Mouse (Mus musculus) forebrain, embryonic 16.5 days (tissue): ENCODE data around the gene Wdr89. TPM values are rescaled to one million over a fixed set of nuclear protein-coding genes. Genes with fewer than 3 reads are reported as not detected.

ENCODE experiments used
- ATAC-seq: fragments of 200-750 bp; cut with Nextera tagmentation; 2 replicates; pipeline ENCODE4 v1.8.0; 2017; ENCODE audit warnings: mild to moderate bottlenecking, moderate library complexity
- H3K27ac ChIP-seq: fragments of 300-500 bp; sonication (generic); 2 replicates; pipeline ENCODE4 v1.5.1; 2014; ENCODE audit warnings: low read length, control low read depth
- H3K27me3 ChIP-seq: fragments of 300-500 bp; sonication (generic); replicated peaks from 2 replicates; pipeline ENCODE4 v1.6.1; 2014; ENCODE audit warnings: low read length; ENCODE audit not compliant: control insufficient read depth, insufficient read depth
- H3K36me3 ChIP-seq: fragments of 300-500 bp; sonication (generic); 2 replicates; pipeline ENCODE4 v1.6.1; 2014; ENCODE audit not compliant: control insufficient read depth, insufficient read depth
- H3K4me1 ChIP-seq: fragments of 300-500 bp; sonication (generic); replicated peaks from 2 replicates; pipeline ENCODE4 v1.6.1; 2014; ENCODE audit warnings: low read length; ENCODE audit not compliant: control insufficient read depth, insufficient read depth
- H3K4me2 ChIP-seq: fragments of 300-500 bp; sonication (generic); 2 replicates; pipeline ENCODE4 v1.6.1; 2014; ENCODE audit warnings: mild to moderate bottlenecking, low read length, control low read depth
- H3K4me3 ChIP-seq: fragments of 300-500 bp; sonication (generic); replicated peaks from 2 replicates; pipeline ENCODE4 v1.5.1; 2014; ENCODE audit warnings: mild to moderate bottlenecking, low read length, control low read depth
- H3K9ac ChIP-seq: fragments of 300-500 bp; sonication (generic); replicated peaks from 2 replicates; pipeline ENCODE4 v1.6.1; 2014; ENCODE audit warnings: low read depth, low read length, control low read depth
- H3K9me3 ChIP-seq: fragments of 300-500 bp; sonication (generic); 2 replicates; pipeline ENCODE4 v1.6.1; 2016; ENCODE audit warnings: low read length; ENCODE audit not compliant: control insufficient read depth
- WGBS: fragments of 180-500 bp; shearing (Covaris S2); extraction: QIAGEN DNeasy Blood & Tissue Kit; methylation state at CpG from one replicate; pipeline ENCODE4 v1.1.7; 2014; 5-methylcytosine and 5-hydroxymethylcytosine counted together
- polyA plus RNA-seq: library from polyadenylated mRNA; unstranded; fragments of >200 nt; fragmentation: Nextera tagmentation; extraction: Ambion mirVana; gene quantifications from 2 replicates; pipeline ENCODE4 v1.2.1, GENCODE M21; 2015

Wdr89 gene
- polyA plus RNA-seq, 1 experiment from 2014 or later: 8.6 TPM

DNA sequence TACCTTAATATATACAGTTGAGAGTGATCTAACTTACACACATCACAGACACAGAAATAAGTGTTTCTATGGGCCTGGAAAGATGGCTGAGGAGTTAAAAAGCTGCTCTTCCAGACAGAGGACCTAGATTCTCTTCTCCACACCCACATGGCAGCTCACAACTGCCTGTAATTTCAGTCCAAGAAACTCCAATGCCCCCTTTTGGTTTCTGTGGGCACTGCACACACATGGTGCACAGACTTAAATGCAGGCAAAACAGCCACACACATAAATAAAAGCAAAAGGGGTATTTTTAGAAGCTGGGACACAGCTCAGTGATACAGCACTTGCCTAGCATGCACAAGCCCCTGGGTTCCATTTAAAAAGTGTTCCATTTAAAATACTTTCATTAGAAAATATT, 81.8 kb downstream of the Wdr89 start:
- no peak overlapping the region for H3K9ac ChIP-seq
- no peak overlapping the region for H3K27ac ChIP-seq
- H3K4me2 ChIP-seq: no peak overlapping the region
- H3K27me3 ChIP-seq: no peaks in the 10 kb centered on the region
- ATAC-seq: no peak
- peaks cover 3% of the 10 kb centered on the region; the same call in 1 of the 2 replicates for H3K4me1 ChIP-seq
- H3K4me3 ChIP-seq: no peak overlapping the region
- peaks cover 9% of the 10 kb centered on the region for H3K36me3 ChIP-seq
- no peaks in the 10 kb centered on the region for H3K9me3 ChIP-seq

DNA sequence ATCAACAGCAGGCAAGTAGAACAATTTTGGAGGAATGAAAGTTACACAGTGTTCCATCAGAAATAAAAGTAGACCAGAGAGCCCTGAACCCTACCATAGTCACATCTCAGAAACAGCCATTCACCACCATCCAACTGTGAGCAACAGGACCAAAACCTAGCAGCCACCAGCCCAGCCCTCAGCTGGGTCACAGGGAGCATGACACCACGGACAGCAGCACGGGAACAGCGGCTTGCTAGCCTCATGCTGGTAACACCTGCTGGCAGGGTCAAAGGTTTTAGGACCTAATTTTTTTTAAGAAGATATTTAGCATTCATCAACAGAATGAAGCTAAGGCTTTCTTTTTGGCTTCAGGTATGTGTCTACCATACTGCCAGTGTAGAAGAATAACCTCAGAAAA, 85.6 kb downstream of the Wdr89 start:
- H3K27ac ChIP-seq: no peak overlapping the region
- H3K27me3 ChIP-seq: no peaks in the 10 kb centered on the region
- WGBS: 81% methylated on average over 3 of the region's 3 CpGs
- no peak for ATAC-seq
- H3K36me3 ChIP-seq: peaks cover 3% of the 10 kb centered on the region
- H3K4me2 ChIP-seq: no peak overlapping the region
- H3K4me3 ChIP-seq: no peak overlapping the region
- no peak overlapping the region for H3K9ac ChIP-seq
- no peaks in the 10 kb centered on the region for H3K9me3 ChIP-seq
- H3K4me1 ChIP-seq: peaks cover 3% of the 10 kb centered on the region; the same call in 1 of the 2 replicates

Other genes with a start within 250 kb of the Wdr89 start
- 22.1 and 23.8 TPM in 2 replicates for gene Ppp2r5e, start 73.3 kb downstream of the Wdr89 start, polyA plus RNA-seq
- gene Sgpp1, start 66.2 kb upstream of the Wdr89 start, polyA plus RNA-seq: 14.2 and 16.9 TPM in 2 replicates
- 107 and 110 TPM in 2 replicates for gene Syne2, start 148.6 kb upstream of the Wdr89 start, polyA plus RNA-seq